Mouse (Mus musculus) 416B (cell line): Measurements from ENCODE around the gene Olfr672.
"Not testable (repeated sequence)": the region's sequence is repeated elsewhere in the genome, so short reads cannot be mapped to it uniquely, and the experiment has no call there.

Source experiments
- DNase-seq: peaks from one replicate; pipeline ENCODE4 v3.0.0; 2011; ENCODE audit warnings: low read depth

Olfr672 gene

DNA sequence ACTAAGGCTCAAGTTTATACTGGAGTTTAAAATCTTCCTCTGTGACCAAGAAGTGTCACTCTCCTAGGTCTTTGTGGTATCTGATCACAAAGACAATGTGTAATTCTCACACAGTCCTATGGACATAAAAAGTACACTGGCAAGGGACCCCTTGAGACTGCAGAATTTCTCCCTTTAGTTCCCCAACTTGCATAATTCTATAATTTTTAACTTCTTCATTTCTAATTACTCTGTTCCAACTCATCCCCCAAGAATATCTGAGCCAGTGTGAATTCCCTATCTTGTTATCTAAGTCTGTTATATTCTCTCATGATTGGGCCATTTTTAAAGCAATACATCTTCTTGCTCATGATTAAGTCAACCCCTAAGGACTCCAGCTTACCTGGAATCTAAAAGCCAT, at the start of gene Olfr672:
Gene Olfr672 (minus strand): TSS at position 101 of the 400 bp plus-strand sequence.
- no peak for DNase-seq

DNA sequence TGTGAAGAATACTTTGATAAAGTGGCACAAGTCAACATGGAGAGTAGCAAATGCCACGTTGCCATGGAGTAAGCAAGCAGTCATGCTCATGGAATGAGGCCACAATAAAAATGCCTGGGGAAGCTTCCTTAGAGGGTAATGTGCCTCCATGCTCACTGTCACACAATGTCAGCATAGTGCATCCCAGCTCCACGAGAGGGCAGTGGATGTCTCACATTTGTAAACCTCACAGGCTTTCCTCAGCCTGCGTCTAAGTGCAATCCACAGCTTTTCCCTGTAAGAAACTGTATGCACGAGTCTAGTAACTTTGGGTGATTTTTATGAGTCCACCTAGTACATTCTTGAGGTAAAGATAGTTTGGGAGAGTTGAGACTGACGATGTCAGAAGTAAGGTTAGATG, 32.0 kb upstream of the Olfr672 start:
- peak; percentile 5 for DNase-seq

DNA sequence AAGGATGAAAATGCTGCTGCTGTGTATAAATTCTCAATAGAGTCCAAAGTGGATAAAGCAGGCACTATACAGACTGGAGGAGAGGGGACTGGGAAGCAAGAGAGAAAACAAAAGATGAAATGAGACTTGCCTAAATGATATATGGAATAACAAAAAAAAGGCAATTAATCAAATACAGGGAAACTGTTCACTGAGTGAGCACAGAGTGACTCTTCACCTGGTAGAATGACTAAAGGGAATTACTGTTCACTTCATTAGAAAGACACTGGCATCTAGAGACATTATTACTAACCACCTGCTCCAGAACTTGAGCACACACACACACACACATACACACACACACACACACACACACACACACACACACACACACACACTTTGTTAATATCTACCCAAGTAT, 30.6 kb upstream of the Olfr672 start, which contains the start of gene Olfr676:
Gene Olfr676 (plus strand): TSS at position 301 of the 400 bp plus-strand sequence.
- DNase-seq, result no peak

DNA sequence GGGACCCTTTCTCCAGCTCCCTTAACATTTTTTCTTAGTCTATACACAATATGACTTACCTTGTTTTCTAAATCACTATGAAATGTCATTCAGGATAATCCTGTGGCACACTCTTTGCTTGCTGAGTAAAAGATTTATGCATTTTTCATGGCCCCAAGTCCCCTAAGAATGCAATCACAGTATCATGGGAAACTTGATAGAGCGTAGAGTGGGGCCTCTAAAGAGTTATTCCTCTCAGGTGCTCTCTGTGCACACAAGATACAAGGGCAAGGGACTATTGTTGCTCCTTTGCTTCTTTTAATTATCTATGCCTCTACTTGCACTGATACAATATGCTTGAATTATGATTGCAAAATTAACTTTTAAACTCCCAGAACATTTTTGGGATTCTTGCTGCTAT, 26.5 kb upstream of the Olfr672 start, which contains the start of gene Olfr675:
Gene Olfr675 (minus strand): TSS at position 101 of the 400 bp plus-strand sequence.
- DNase-seq, result no peak

DNA sequence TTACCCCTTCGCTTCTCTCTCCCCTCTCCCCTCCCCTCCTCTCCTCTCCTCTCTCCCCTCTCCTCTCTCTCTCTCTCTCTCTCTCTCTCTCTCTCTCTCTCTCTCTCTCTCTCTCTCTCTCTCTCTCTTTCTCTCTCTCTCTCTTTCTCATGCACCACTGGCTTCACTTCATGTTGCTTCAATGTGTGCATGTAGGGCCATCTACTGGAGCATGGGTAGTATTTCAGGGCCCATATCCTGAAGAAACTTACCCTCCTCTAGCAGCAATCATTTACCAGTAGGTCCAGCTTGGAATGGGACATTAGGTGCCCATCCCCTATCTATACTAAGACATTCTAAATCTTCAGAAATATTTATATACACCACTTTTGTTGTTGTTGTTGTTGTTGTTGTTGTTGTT, 20.7 kb upstream of the Olfr672 start:
- peak; percentile 43 for DNase-seq

DNA sequence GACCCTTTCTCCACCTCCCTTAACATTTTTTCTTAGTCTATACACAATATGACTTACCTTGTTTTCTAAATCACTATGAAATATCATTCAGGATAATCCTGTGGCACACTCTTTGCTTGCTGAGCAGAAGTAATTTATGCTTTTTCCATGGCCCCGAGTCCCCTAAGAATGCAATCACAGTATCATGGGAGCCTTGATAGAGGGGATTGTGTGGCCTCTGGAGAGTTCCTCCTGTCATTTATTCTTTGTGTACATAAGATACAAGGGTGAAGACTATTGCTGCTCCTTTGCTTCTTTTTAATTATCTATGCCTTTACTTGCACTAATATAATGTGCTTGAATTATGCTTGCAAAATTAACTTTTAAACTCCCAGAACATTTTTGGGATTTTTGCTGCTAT, 22.8 kb downstream of the Olfr672 start, which contains the start of gene Olfr671:
Gene Olfr671 (minus strand): TSS at position 101 of the 400 bp plus-strand sequence.
- DNase-seq, result no peak

DNA sequence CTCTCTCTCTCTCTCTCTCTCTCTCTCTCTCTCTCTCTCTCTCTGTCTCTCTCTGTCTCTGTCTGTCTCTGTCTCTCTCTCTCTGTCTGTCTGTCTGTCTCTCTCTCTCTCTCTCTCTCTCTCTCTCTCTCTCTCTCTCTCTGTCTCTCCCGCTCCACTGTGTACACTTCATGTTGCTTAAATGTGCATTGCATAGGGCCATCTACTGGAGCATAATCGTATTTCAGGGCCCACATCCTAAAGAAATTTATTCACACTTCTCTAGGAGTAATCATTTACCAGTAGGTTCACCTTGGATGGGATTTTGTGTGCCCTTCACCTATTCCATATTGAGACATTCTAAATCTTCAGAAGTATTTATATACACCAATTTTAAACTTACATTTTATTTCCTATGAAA, 29.3 kb downstream of the Olfr672 start:
- DNase-seq, result peak; percentile 26

DNA sequence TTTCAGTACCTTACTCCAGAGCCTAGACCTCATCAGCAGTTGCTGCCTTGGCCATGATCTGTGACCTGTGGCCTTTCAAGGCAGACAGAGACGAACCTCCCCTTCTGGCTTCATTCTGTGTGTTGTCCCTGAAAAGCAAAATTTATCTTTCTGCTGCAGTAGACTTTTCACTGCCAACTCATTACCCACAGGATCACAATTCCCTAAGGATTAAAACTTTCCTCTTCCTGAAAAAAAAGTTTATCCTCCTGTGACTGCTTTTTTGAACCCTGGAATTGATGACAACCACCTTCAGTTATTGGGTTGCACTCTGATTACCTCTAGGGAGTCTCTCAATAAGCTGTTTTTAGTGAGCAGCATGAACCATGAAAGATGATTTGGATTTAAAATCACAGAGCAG, 39.3 kb downstream of the Olfr672 start, which contains the start of gene Olfr670:
Gene Olfr670 (minus strand): TSS at position 101 of the 400 bp plus-strand sequence.
- no peak for DNase-seq

DNA sequence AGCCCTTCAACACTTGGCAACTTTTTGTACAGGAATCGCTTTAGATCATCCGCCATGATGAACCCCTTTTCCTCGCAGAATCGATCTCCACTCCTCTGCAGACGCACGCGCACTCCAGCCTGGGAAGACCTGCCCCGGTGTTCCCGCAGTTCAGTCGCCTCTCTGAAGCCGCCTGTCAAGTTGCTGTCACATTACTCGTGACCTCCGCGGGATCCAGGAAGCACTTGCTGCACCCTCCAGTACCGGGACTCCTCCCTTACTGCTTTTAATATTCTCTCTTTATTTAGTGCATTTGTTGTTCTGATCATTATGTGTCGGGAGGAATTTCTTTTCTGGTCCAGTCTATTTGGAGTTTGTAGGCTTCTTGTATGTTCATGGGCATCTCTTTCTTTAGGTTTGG, 51.6 kb downstream of the Olfr672 start:
- not testable (repeated sequence) for DNase-seq
